Mouse (Mus musculus) brain, embryonic 14.5 days (tissue): Measurements from ENCODE around the gene Ccdc8.

Experiments
- CTCF ChIP-seq: fragments of 200-500 bp; IDR thresholded peaks from 2 replicates; pipeline ENCODE4 v1.5.1; 2012; ENCODE audit warnings: inconsistent platforms, mild to moderate bottlenecking, moderate library complexity, borderline replicate concordance; ENCODE audit not compliant: insufficient read depth, insufficient read length; ENCODE audit errors: extremely low read depth
- POLR2A ChIP-seq: fragments of 200-500 bp; IDR thresholded peaks from 2 replicates; pipeline ENCODE4 v1.6.1; 2012; ENCODE audit warnings: mild to moderate bottlenecking, inconsistent platforms, borderline replicate concordance; ENCODE audit not compliant: poor library complexity, insufficient read depth, insufficient read length, severe bottlenecking; ENCODE audit errors: extremely low read depth

GRCm38 (mm10) chr7:16982859-16983568 lies 9.5 kb upstream of the Ccdc8 start, which contains the start of gene Gm42372:
- TF ChIP-seq CTCF (no peak), POLR2A (no peak)
